Mouse (Mus musculus) forebrain, embryonic 12.5 days (tissue): ENCODE measurements around the gene Fkbp10. TPM values are rescaled to one million over a fixed set of nuclear protein-coding genes. Genes with fewer than 3 reads are reported as not detected.

Source experiments
- ATAC-seq: fragments of 200-750 bp; cut with Nextera tagmentation; 2 replicates; pipeline ENCODE4 v1.8.0; 2017; ENCODE audit warnings: moderate TSS enrichment; ENCODE audit not compliant: low FRiP score
- H3K27ac ChIP-seq: fragments of 300-500 bp; sonication (generic); 2 replicates; pipeline ENCODE4 v1.5.1; 2016; ENCODE audit warnings: mild to moderate bottlenecking
- H3K27me3 ChIP-seq: fragments of 300-500 bp; sonication (generic); 2 replicates; pipeline ENCODE4 v1.6.1; 2016; ENCODE audit warnings: mild to moderate bottlenecking
- H3K36me3 ChIP-seq: fragments of 300-500 bp; sonication (generic); replicated peaks from 2 replicates; pipeline ENCODE4 v1.6.1; 2016; ENCODE audit warnings: mild to moderate bottlenecking
- H3K4me1 ChIP-seq: fragments of 300-500 bp; sonication (generic); 2 replicates; pipeline ENCODE4 v1.6.1; 2016
- H3K4me2 ChIP-seq: fragments of 300-500 bp; sonication (generic); 2 replicates; pipeline ENCODE4 v1.6.1; 2016; ENCODE audit warnings: mild to moderate bottlenecking, moderate library complexity
- H3K4me3 ChIP-seq: fragments of 300-500 bp; sonication (generic); replicated peaks from 2 replicates; pipeline ENCODE4 v1.5.1; 2016; ENCODE audit warnings: mild to moderate bottlenecking
- H3K9ac ChIP-seq: fragments of 300-500 bp; sonication (generic); 2 replicates; pipeline ENCODE4 v1.6.1; 2016; ENCODE audit warnings: mild to moderate bottlenecking
- H3K9me3 ChIP-seq: fragments of 300-500 bp; sonication (generic); 2 replicates; pipeline ENCODE4 v1.6.1; 2016
- WGBS: fragments of 180-500 bp; shearing (Covaris S2); methylation state at CpG from one replicate; pipeline ENCODE4 v1.1.7; 2016; 5-methylcytosine and 5-hydroxymethylcytosine counted together
- polyA plus RNA-seq: library from polyadenylated mRNA; unstranded; fragments of >200 nt; fragmentation: Nextera tagmentation; extraction: Ambion mirVana; gene quantifications from 2 replicates; pipeline ENCODE4 v1.2.1, GENCODE M21; 2016

Fkbp10 gene
- polyA plus RNA-seq, result 27.0 and 32.1 TPM in 2 replicates

DNA sequence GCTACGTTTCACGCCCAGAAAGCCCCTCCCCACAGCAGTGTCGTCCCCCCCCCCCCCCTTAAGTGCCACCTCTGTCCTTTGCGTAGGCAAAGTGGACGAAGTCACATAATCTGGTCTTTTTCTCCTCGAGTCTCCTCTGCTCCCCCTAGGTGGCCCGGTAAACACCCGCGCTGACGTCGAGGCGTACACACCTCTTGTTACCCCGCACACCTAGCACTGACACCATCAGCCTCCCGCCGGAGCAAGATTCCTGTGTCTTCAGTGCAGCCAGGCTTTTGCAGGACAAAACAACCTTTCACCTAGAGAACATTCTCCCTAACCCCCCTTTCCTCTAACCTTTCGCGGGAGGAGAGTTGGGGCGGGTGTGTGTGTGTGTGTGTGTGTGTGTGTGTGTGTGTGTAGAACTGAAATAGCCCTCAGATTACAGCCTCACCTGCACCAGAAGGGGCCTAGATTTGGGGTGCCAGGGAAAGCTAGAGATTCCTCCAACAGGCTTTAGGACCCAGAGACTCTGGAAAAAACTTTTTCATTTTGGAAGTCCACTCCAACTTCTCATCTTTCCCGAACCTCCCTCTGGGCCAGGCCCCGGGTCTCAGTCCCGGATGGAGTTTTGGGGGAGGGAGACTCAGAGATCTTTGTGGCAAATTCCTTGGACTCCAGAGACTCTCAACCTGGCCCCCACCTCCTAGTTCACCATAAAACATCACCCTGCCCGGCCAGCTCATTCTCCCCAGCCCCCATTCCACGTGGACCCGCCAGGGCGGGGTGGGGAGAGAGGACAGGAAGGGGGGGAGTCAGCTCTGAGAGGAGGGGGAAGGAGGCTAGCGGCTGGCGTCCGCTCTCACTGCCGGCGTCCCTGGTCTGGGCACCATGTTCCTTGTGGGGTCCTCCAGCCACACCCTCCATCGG lies at the start of gene Fkbp10:
Fkbp10 (plus strand) TSS at position 784 of the 909 bp plus-strand sequence.
- Histone ChIP-seq H3K9me3 (no peaks in the 10 kb centered on the region), H3K4me2 (peak within 1 kb of the TSS; percentile 74), H3K4me3 (peak within 1 kb of the TSS; percentile 54), H3K27me3 (peaks cover 40% of the 10 kb centered on the region), H3K4me1 (peaks cover 39% of the 10 kb centered on the region), H3K27ac (peak within 1 kb of the TSS; percentile 37), H3K36me3 (no peaks in the 10 kb centered on the region), H3K9ac (peak within 1 kb of the TSS; percentile 61)
- under 1% methylated on average over 30 of the region's 31 CpGs for WGBS
- peak; percentile 49; the same call in 1 of the 2 replicates for ATAC-seq

DNA sequence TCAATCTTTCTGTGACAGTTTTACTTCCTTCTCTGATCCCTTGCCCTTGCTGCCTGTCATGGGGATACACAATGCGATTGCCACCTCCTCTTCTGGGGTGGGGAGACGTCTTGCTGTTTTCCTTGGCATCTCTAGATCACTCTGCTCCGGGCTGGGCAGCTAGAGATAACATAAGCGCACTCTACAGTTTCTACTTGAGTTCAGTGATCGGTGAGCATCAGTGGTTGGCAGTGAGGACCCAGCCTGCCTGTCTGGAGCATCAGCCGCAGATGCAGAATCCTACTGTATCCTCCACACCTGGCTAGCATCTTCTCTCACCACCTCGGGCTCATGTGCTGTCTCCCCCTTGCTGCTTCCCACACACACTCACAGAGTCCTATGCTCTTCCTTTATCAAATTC lies 46.4 kb upstream of the Fkbp10 start:
- H3K27ac ChIP-seq, result no peak overlapping the region
- H3K4me1 ChIP-seq, result peaks cover 9% of the 10 kb centered on the region
- H3K4me3 ChIP-seq, result no peak overlapping the region
- no peak overlapping the region for H3K4me2 ChIP-seq
- ATAC-seq, result no peak
- 0 out of 2 replicates have a peak, but pooled peaks cover 3% of the 10 kb centered on the region for H3K27me3 ChIP-seq
- H3K36me3 ChIP-seq, result peaks cover 3% of the 10 kb centered on the region
- H3K9me3 ChIP-seq, result no peaks in the 10 kb centered on the region
- H3K9ac ChIP-seq, result no peak overlapping the region
- WGBS, result 78% methylated on average over 7 of the region's 7 CpGs

DNA sequence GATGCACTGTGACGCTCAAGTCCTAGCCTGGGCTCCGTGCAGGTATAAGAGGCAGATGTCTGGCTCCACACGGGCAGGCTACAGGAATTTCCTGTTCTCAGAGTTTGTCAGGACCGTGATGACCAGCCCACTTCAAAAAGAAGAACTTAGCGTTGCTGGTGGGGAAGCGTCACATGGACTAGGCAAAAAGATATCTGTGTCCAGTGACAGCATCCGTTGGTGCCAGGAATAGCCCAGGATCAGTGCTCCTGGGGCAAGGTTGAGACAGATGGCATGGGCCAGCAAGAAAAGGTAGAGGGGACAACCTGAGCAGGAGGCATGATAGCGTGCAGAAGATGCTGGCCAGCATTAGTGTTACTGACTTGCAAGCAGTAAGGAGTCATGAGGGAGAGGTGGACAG lies 45.7 kb upstream of the Fkbp10 start:
- Histone ChIP-seq H3K4me2 (no peak overlapping the region), H3K4me3 (no peak overlapping the region), H3K27ac (no peak overlapping the region), H3K4me1 (peaks cover 9% of the 10 kb centered on the region), H3K9me3 (no peaks in the 10 kb centered on the region), H3K9ac (no peak overlapping the region), H3K27me3 (0 out of 2 replicates have a peak, but pooled peaks cover 3% of the 10 kb centered on the region), H3K36me3 (peaks cover 4% of the 10 kb centered on the region)
- WGBS, result 83% methylated on average over 8 of the region's 8 CpGs
- ATAC-seq, result no peak

DNA sequence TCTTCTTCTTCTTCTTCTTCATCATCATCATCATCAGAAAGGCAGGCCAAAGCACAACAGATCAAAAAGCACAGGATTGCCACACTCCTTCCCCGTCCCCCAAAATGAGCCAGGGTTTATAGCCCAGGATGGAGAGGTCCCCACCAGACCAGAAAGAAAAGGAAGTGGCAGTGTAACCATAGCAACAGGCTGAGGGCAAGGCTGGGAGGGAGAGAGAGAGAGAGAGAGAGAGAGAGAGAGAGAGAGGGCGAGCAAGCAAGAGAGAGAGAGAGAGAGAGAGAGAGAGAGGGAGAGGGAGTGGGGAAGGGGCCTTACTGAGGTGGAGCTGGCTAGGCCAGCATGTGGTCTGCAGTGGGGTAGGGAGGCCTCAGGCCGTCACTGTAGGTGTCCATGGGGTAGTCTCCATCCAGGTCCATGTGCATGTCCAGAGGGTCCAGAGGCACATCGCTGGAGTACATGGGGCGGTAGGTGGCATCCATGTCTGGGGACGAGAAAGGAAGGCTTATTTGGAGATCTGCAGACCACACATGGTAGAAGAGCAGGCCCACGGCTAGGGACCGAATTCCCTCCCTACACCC lies 43.4 kb upstream of the Fkbp10 start:
- 0 out of 2 replicates have a peak overlapping the region, but pooled peaks have one; percentile 13 for H3K27ac ChIP-seq
- WGBS, result 66% methylated on average over 7 of the region's 8 CpGs

DNA sequence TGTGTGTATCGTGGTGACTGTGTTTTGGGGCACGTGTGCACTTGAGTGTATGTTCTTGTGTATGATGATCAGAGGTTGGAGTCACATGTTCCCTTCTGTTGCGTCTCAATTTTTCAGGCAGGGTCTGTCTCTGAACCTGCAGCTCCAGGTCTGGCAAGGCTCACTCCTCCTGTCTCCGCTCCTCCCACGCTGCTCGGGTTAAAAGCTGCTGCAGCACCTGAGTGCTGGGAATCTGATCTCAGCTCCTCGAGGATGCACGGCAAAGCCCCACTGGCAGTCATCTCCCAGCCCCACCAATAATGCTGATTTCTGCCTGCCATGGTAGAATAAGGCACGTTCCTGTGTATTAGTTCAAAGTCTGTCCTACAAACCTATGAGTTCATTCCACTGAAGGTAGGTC lies 40.4 kb upstream of the Fkbp10 start:
- no peak overlapping the region for H3K9ac ChIP-seq
- H3K27ac ChIP-seq, result no peak overlapping the region
- no peak for ATAC-seq
- H3K9me3 ChIP-seq, result no peaks in the 10 kb centered on the region
- H3K4me1 ChIP-seq, result peaks cover 9% of the 10 kb centered on the region
- H3K4me3 ChIP-seq, result no peak overlapping the region
- no peak overlapping the region for H3K4me2 ChIP-seq
- H3K27me3 ChIP-seq, result no peaks in the 10 kb centered on the region
- peaks cover 31% of the 10 kb centered on the region for H3K36me3 ChIP-seq
- 88% methylated on average over 9 of the region's 9 CpGs for WGBS

More for the DNA sequence above, 43.4 kb upstream of the Fkbp10 start:
- Histone ChIP-seq H3K9ac (no peak overlapping the region), H3K4me1 (peaks cover 9% of the 10 kb centered on the region), H3K27me3 (no peaks in the 10 kb centered on the region), H3K9me3 (no peaks in the 10 kb centered on the region), H3K36me3 (peaks cover 12% of the 10 kb centered on the region), H3K4me2 (no peak overlapping the region), H3K4me3 (no peak overlapping the region)
- 0 out of 2 replicates have a peak, but pooled peaks have one; percentile 23 for ATAC-seq

DNA sequence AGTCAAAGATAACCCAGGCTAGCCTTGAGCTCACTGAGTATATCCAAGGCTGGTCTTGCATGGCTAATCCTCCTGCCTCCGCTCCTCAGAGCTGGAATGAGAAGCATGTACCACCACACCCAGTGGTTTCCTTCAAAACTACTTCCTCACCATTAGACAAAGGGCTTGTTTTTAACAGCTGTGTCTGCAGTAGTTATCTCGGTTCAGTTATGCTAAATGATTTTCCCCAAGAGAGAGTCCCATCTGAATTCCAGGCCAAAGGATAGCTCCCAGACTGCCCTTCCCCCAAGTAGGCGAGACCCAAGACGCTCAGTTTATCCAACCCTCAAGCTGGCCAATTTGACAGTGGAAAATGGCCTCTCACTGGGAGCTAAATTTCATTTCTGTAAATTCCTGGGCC lies 39.5 kb upstream of the Fkbp10 start:
- peaks cover 34% of the 10 kb centered on the region for H3K36me3 ChIP-seq
- H3K4me2 ChIP-seq, result no peak overlapping the region
- no peak overlapping the region for H3K9ac ChIP-seq
- no peak overlapping the region for H3K27ac ChIP-seq
- WGBS, result 84% methylated on average over 4 of the region's 4 CpGs
- peaks cover 9% of the 10 kb centered on the region for H3K4me1 ChIP-seq
- no peak overlapping the region for H3K4me3 ChIP-seq
- ATAC-seq, result no peak
- no peaks in the 10 kb centered on the region for H3K27me3 ChIP-seq
- no peaks in the 10 kb centered on the region for H3K9me3 ChIP-seq

DNA sequence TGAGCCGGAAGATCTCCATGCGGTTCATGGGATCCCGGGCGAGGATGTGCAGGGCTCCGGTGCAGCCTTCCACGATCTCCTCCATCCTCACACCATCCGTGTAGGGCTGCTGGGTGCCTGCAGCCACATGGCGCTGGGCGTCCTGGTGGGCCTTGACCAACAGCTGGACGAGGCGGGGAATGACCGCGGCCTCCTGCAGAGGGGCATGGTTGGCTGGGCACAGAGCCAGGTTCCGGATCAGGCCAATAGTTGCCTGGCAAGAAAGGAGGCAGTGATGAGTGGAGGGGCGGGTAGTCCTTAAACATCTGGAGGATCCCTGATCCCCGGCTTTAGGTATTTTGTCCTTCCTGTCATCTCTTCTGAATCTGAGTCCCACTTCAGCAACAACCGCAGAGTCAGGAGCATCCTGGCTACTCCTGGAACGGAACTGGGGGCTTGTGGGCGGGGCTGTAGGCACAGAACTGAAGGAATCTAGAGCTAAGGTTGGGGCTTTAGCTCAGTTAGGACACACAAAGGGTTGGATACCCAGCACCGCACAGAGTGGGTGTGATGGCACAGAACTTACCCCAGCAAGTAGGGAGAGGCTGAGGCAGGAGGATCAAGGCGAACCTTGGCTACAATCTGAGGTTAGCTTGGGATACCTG lies 38.6 kb upstream of the Fkbp10 start:
- no peaks in the 10 kb centered on the region for H3K9me3 ChIP-seq
- ATAC-seq, result no peak
- no peak overlapping the region for H3K4me2 ChIP-seq
- 92% methylated on average over 21 of the region's 21 CpGs for WGBS
- no peak overlapping the region for H3K4me3 ChIP-seq
- no peak overlapping the region for H3K9ac ChIP-seq
- peaks cover 39% of the 10 kb centered on the region for H3K36me3 ChIP-seq
- H3K27me3 ChIP-seq, result no peaks in the 10 kb centered on the region
- peaks cover 8% of the 10 kb centered on the region for H3K4me1 ChIP-seq
- H3K27ac ChIP-seq, result no peak overlapping the region

DNA sequence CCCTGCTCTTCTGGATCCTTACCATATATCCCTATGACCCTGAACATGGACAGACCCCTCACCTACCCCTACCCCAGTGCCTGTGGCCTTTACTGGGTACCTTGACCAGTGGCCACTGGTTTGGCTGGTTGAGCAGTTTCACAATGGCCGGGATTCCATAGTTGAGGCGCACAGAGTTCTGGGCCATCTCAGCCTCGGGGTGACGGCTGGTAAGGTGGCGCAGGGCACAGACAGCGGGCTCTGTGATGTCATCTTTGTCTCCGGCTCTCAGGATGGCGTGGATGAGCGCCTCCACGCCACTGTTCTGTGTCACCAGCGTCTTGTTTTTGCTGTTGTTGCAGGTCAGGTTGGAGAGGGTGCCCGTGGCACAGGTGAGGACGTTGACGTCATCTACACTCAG lies 37.5 kb upstream of the Fkbp10 start:
- no peaks in the 10 kb centered on the region for H3K4me1 ChIP-seq
- H3K4me2 ChIP-seq, result no peak overlapping the region
- no peaks in the 10 kb centered on the region for H3K27me3 ChIP-seq
- no peak overlapping the region for H3K9ac ChIP-seq
- H3K4me3 ChIP-seq, result no peak overlapping the region
- H3K36me3 ChIP-seq, result peaks cover 47% of the 10 kb centered on the region
- no peaks in the 10 kb centered on the region for H3K9me3 ChIP-seq
- no peak overlapping the region for H3K27ac ChIP-seq
- ATAC-seq, result no peak
- 94% methylated on average over 14 of the region's 14 CpGs for WGBS

DNA sequence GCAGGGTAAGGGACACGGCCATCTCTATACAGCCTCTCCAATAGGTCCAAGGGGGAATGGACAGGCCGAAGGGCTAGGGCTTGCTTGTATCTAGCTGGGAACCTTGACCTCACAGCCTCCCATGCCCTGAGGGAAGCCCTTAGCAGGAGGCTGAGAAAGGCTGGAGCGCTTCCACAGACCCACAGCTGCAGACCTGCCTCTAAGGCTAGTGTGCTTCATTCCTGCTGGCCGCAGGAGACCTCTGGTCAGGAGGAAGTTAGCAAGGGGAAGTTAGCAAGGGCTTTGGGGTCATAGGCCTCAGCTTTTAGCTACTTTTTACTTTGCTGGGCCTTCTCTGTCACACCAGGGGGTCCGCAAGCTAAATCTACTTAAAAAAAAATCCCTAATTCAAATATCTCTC lies 37.1 kb upstream of the Fkbp10 start:
- Histone ChIP-seq H3K36me3 (peaks cover 48% of the 10 kb centered on the region), H3K9me3 (no peaks in the 10 kb centered on the region)

DNA sequence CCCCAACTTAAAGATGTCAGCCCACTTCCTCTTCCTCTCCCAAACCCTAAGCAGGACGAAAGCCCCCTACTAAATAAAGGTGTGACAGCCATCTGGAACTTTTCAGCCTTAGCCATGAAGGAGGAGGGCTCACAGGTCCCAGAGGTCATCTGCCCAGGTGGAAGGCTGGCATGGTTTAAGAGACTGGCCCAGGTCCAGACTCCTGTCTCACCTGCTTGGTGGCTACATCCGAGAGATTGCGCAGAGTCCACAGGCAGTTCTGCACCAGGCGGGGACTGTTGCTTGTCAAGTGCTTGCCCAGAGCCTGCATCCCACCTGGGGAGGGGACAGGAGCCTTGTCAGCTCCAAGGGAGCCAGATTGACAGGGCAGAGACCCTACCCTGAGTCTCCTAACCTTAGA lies 36.2 kb upstream of the Fkbp10 start:
- H3K27ac ChIP-seq, result no peak overlapping the region
- no peak overlapping the region for H3K4me2 ChIP-seq
- no peak for ATAC-seq
- no peaks in the 10 kb centered on the region for H3K4me1 ChIP-seq
- WGBS, result 88% methylated on average over 4 of the region's 4 CpGs
- H3K27me3 ChIP-seq, result no peaks in the 10 kb centered on the region
- H3K36me3 ChIP-seq, result peaks cover 48% of the 10 kb centered on the region
- no peak overlapping the region for H3K4me3 ChIP-seq
- H3K9me3 ChIP-seq, result no peaks in the 10 kb centered on the region
- no peak overlapping the region for H3K9ac ChIP-seq

More for the DNA sequence above, 37.1 kb upstream of the Fkbp10 start:
- Histone ChIP-seq H3K27ac (no peak overlapping the region), H3K27me3 (no peaks in the 10 kb centered on the region), H3K4me1 (no peaks in the 10 kb centered on the region), H3K4me2 (no peak overlapping the region), H3K4me3 (no peak overlapping the region), H3K9ac (no peak overlapping the region)
- 88% methylated on average over 5 of the region's 5 CpGs for WGBS
- no peak for ATAC-seq

DNA sequence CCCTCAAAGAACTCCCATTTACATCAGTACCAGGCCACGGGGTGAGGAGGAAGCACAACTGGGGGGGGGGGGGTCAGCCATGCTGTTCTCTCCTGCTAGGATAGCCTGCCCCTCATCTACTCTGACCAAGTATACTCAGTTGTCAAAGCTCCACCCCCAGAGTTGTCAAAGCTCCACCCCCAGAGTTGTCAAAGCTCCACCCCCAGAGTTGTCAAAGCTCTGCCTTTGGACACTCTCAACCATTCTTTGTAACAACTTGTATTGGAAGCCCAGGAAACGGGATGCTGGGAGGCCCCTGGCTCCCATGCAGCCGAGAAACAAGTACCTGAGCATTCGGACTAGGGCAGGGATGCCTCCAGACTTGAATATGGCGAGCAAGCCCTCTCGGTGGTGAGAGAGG lies 32.8 kb upstream of the Fkbp10 start:
- no peak overlapping the region for H3K27ac ChIP-seq
- no peaks in the 10 kb centered on the region for H3K4me1 ChIP-seq
- no peak for ATAC-seq
- no peaks in the 10 kb centered on the region for H3K27me3 ChIP-seq
- H3K4me3 ChIP-seq, result no peak overlapping the region
- H3K9me3 ChIP-seq, result no peaks in the 10 kb centered on the region
- no peak overlapping the region for H3K4me2 ChIP-seq
- H3K9ac ChIP-seq, result no peak overlapping the region
- H3K36me3 ChIP-seq, result peaks cover 51% of the 10 kb centered on the region
- WGBS, result 79% methylated on average over 6 of the region's 6 CpGs

DNA sequence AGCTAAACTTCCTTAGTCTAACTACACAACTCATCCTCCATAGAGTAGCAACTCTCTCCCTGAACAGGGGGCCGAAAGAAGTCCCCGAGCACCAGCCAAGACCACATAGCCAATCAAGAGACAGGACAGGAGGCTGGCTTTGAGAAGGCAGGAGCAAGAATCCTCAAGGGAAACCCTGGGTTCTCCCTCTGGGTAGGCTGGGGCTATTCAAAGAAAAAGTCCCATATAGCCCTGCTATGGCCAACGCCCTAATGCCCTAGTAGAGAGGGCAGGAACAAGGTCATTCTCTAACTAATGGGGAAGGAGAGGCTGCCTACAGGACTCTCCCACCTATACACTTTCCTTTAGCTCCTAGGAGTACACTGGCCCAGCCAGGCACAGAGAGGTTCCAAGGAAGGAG lies 30.5 kb upstream of the Fkbp10 start:
- peaks cover 33% of the 10 kb centered on the region for H3K36me3 ChIP-seq
- 92% methylated on average over 3 of the region's 3 CpGs for WGBS

More for the DNA sequence above, 30.5 kb upstream of the Fkbp10 start:
- H3K27ac ChIP-seq, result no peak overlapping the region
- no peak for ATAC-seq
- no peak overlapping the region for H3K4me3 ChIP-seq
- no peak overlapping the region for H3K9ac ChIP-seq
- no peaks in the 10 kb centered on the region for H3K4me1 ChIP-seq
- no peak overlapping the region for H3K4me2 ChIP-seq
- H3K9me3 ChIP-seq, result no peaks in the 10 kb centered on the region
- no peaks in the 10 kb centered on the region for H3K27me3 ChIP-seq
